Mouse (Mus musculus) liver, embryonic 16.5 days (tissue): ENCODE measurements around the gene Ddx25. TPM values are rescaled to one million over a fixed set of nuclear protein-coding genes. Genes with fewer than 3 reads are reported as not detected.
A peak's percentile ranks its signal among the peaks of the same experiment; 100 is the strongest.

Experiments
- ATAC-seq: fragments of 200-750 bp; cut with Nextera tagmentation; 2 replicates; pipeline ENCODE4 v1.8.0; 2017; ENCODE audit warnings: low read depth, mild to moderate bottlenecking, moderate number of reproducible peaks, moderate library complexity
- H3K27ac ChIP-seq: fragments of 300-500 bp; sonication (generic); 2 replicates; pipeline ENCODE4 v1.5.1; 2014; ENCODE audit warnings: mild to moderate bottlenecking, low read length
- H3K27me3 ChIP-seq: fragments of 300-500 bp; sonication (generic); 2 replicates; pipeline ENCODE4 v1.6.1; 2014; ENCODE audit warnings: low read depth, low read length, mixed read lengths; ENCODE audit not compliant: control insufficient read depth, insufficient read depth
- H3K36me3 ChIP-seq: fragments of 300-500 bp; sonication (generic); 2 replicates; pipeline ENCODE4 v1.6.1; 2014; ENCODE audit warnings: mild to moderate bottlenecking; ENCODE audit not compliant: control insufficient read depth, insufficient read depth
- H3K4me1 ChIP-seq: fragments of 300-500 bp; sonication (generic); 2 replicates; pipeline ENCODE4 v1.6.1; 2014; ENCODE audit warnings: low read depth, low read length, mixed read lengths; ENCODE audit not compliant: control insufficient read depth
- H3K4me2 ChIP-seq: fragments of 300-500 bp; sonication (generic); 2 replicates; pipeline ENCODE4 v1.6.1; 2014; ENCODE audit warnings: low read depth, low read length, mixed read lengths
- H3K4me3 ChIP-seq: fragments of 300-500 bp; sonication (generic); 2 replicates; pipeline ENCODE4 v1.5.1; 2014; ENCODE audit warnings: low read depth, mild to moderate bottlenecking, low read length
- H3K9ac ChIP-seq: fragments of 300-500 bp; sonication (generic); 2 replicates; pipeline ENCODE4 v1.6.1; 2014; ENCODE audit warnings: low read depth, low read length
- H3K9me3 ChIP-seq: fragments of 300-500 bp; sonication (generic); replicated peaks from 2 replicates; pipeline ENCODE4 v1.6.1; 2016; ENCODE audit warnings: low read length; ENCODE audit not compliant: control insufficient read depth
- WGBS: fragments of 180-500 bp; shearing (Covaris S2); extraction: QIAGEN DNeasy Blood & Tissue Kit; methylation state at CpG from one replicate; pipeline ENCODE4 v1.1.7; 2014; ENCODE audit not compliant: insufficient replicate concordance; 5-methylcytosine and 5-hydroxymethylcytosine counted together
- polyA plus RNA-seq: library from polyadenylated mRNA; unstranded; fragments of >200 nt; fragmentation: Nextera tagmentation; extraction: Ambion mirVana; gene quantifications from 2 replicates; pipeline ENCODE4 v1.2.1, GENCODE M21; 2015

The Ddx25 gene
- polyA plus RNA-seq, 1 experiment from 2014 or later, result 0.14 TPM

DNA sequence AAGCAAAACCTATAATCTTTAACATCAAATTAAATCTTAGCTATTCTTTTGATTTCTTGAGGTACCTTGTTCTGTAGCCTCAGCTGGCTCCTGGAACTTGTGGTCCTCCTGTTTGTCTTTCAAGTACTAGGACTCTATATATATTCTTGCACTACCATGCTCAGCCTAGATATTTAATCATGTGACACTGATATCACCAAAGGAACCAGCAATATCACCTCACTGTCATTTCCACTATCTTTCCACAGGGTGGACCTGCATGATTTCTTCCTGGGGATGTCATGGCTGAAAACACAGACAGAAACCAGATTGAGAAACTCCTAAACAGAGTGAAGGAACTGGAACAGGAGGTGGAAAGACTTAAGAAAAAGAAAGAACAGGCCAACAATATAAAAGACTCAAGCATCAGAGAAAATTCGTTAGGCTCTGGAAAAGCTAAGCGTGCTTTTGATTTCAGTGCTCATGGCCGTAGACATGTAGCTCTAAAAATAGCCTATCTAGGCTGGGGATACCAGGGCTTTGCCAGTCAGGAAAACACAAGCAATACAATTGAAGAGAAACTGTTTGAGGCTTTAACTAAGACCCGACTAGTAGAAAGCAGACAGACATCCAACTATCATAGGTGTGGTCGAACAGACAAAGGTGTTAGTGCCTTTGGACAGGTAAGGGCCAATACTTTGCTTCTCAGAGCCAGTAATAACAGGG is 6.4 kb upstream of the Ddx25 start:
- no peaks in the 10 kb centered on the region for H3K27me3 ChIP-seq
- peaks cover 35% of the 10 kb centered on the region for H3K36me3 ChIP-seq
- ATAC-seq, result no peak
- H3K9ac ChIP-seq, result no peak overlapping the region
- WGBS, result 76% methylated on average over 5 of the region's 5 CpGs
- no peak overlapping the region for H3K27ac ChIP-seq
- H3K4me3 ChIP-seq, result no peak overlapping the region
- no peak overlapping the region for H3K4me2 ChIP-seq
- H3K9me3 ChIP-seq, result no peaks in the 10 kb centered on the region
- peaks cover 7% of the 10 kb centered on the region for H3K4me1 ChIP-seq

DNA sequence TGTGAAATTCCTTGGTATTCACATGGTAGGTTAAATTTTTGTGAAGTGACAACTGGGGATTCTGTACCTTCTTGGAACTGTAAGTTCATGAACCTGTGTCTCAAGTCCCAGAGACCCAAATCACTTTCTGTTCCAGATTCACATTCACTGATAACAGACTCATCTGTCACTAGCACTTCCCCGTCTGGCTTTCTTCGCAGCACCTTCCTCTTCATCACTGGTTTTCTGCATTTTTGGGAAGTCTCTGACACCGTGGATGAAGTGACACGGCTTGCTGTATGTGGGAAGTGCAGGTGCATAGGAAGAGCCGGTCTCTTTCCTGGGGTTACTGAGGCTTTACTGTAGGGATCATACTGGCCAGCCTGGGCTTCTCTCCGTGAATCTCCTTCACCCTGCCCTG is 3.3 kb upstream of the Ddx25 start:
- ATAC-seq, result no peak
- H3K4me3 ChIP-seq, result no peak overlapping the region
- peaks cover 23% of the 10 kb centered on the region for H3K36me3 ChIP-seq
- no peaks in the 10 kb centered on the region for H3K9me3 ChIP-seq
- WGBS, result 52% methylated on average over 6 of the region's 6 CpGs
- peaks cover 12% of the 10 kb centered on the region for H3K4me1 ChIP-seq
- H3K9ac ChIP-seq, result no peak overlapping the region
- no peak overlapping the region for H3K4me2 ChIP-seq
- peaks cover 27% of the 10 kb centered on the region for H3K27me3 ChIP-seq
- H3K27ac ChIP-seq, result no peak overlapping the region

DNA sequence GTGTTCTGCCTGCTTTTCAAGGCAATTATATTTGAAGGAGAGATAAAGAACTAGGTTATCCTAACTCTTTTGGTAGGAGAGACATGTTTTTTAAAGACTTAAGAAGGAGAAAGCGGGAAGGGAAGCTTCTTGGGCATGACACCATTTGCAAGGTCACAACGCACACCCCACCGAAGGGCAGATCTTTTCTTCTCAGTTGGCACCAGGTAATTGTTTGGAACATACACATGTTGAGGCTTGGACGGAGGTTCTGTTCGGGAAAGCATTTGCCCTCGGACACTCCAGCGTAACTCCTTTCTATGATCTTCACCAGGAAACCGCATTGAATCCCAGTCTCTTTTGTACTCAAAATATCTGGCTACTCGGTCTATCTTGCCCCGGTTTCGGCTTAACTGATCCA is 2.7 kb upstream of the Ddx25 start:
- Histone ChIP-seq H3K4me2 (no peak overlapping the region), H3K27ac (no peak overlapping the region), H3K4me1 (peaks cover 12% of the 10 kb centered on the region), H3K9me3 (no peaks in the 10 kb centered on the region), H3K27me3 (peaks cover 30% of the 10 kb centered on the region), H3K4me3 (no peak overlapping the region), H3K36me3 (peaks cover 19% of the 10 kb centered on the region), H3K9ac (no peak overlapping the region)
- 90% methylated on average over 11 of the region's 11 CpGs for WGBS
- ATAC-seq, result no peak

DNA sequence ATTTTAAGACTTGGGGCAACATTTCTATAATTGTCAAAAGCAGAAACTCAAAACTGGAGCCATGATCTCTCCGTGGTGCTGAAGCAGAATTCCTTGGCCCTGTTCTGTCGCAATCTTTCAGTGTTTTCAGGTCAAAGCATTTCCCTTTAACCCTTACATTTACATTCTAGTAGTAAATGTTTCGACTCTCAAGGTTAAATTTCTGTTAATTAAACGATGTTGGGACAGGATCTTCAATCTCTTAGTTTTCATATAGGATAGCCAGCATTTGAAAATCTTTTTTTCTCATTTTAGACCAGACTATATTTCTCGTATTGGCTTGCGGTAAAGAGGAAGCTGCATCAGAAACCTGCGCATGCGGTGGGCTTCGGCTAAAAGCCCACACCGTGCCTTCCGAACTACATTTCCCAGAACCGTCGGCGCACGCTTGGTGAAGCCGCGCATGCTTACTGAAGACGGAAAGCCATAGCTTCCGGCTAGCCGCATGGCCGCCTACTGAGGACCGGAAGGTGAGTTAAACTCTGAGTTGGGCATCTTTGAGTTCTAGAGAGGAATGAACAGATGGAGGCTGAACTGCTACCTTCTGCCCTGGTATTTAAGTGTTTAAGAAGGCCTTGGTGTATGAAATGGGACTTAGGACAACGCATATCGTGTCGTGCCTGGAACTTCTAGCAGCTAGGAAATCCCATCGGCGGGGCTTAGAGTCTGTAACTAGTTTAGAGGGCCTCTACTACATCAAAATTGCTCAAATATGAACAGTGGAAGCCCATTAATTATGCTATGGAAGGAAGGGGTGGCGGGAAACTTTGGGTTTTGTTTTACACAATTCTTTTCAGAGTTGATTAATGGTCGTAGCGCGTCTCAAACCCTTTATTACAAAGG is 922 bp upstream of the Ddx25 start:
- peaks cover 31% of the 10 kb centered on the region for H3K27me3 ChIP-seq
- H3K4me3 ChIP-seq, result peak overlapping the region; percentile 71
- H3K36me3 ChIP-seq, result peaks cover 11% of the 10 kb centered on the region
- 1% methylated on average over 31 of the region's 31 CpGs for WGBS
- peak overlapping the region; percentile 66 for H3K9ac ChIP-seq
- no peak overlapping the region for H3K27ac ChIP-seq
- peak overlapping the region; percentile 79 for H3K4me2 ChIP-seq
- no peaks in the 10 kb centered on the region for H3K9me3 ChIP-seq
- peak; percentile 82 for ATAC-seq
- peaks cover 12% of the 10 kb centered on the region for H3K4me1 ChIP-seq

DNA sequence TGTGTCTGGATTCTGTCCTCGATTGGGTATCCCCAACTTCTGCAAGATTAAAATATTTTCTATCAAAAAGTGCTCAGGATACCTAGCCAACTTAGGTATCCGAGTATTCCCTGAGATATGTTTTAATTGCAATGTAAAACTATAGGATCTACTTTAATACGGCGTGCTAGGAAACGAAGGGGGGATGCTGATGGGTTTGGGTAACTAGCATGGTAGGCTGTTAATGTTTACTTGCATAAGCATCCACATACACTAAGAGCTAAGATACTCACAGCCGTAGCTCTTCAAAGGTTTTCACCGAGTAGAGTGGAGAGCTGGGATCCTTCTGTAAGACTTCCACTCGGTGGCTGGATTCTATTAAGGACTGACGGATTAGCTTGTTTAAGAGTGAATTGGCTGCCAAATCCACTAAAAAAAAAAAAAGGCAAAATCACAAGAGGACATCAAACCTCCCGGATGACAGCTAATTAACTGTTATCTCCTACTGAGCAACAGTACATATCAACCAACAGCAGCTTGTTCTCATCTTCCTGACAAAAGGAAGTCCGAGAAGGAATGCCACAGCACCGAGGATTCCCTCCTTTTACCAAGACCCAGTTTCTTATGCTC is 1.7 kb downstream of the Ddx25 start:
- no peaks in the 10 kb centered on the region for H3K9me3 ChIP-seq
- no peak overlapping the region for H3K4me2 ChIP-seq
- no peak overlapping the region for H3K9ac ChIP-seq
- H3K4me3 ChIP-seq, result no peak overlapping the region
- 50% methylated on average over 12 of the region's 12 CpGs for WGBS
- peaks cover 5% of the 10 kb centered on the region for H3K36me3 ChIP-seq
- ATAC-seq, result no peak
- peaks cover 31% of the 10 kb centered on the region for H3K27me3 ChIP-seq
- H3K27ac ChIP-seq, result no peak overlapping the region
- H3K4me1 ChIP-seq, result peaks cover 12% of the 10 kb centered on the region

DNA sequence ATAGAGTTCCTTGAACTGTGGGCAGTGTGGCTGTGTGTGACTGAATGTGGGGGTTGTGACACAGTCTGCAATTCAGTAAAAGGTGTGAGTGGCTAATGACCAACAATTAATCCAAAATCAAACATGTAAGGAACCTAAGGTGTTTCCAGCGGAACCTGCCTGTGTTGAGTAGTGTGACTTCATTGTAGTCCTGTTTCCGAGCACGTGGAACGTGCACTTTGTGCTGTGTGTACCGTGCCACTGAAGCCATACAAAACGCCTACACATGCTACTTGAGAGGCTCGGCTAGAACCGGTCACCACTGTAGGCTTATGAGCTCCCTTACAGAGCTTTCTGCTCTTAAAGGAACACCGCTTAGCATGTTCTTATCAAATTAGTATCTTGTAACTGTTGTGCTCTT is 9.9 kb downstream of the Ddx25 start:
- no peaks in the 10 kb centered on the region for H3K4me1 ChIP-seq
- WGBS, result 57% methylated on average over 9 of the region's 9 CpGs
- H3K27me3 ChIP-seq, result no peaks in the 10 kb centered on the region
- H3K9me3 ChIP-seq, result no peaks in the 10 kb centered on the region
- no peaks in the 10 kb centered on the region for H3K36me3 ChIP-seq
- no peak overlapping the region for H3K9ac ChIP-seq
- no peak overlapping the region for H3K27ac ChIP-seq
- no peak overlapping the region for H3K4me3 ChIP-seq
- no peak overlapping the region for H3K4me2 ChIP-seq
- no peak for ATAC-seq

DNA sequence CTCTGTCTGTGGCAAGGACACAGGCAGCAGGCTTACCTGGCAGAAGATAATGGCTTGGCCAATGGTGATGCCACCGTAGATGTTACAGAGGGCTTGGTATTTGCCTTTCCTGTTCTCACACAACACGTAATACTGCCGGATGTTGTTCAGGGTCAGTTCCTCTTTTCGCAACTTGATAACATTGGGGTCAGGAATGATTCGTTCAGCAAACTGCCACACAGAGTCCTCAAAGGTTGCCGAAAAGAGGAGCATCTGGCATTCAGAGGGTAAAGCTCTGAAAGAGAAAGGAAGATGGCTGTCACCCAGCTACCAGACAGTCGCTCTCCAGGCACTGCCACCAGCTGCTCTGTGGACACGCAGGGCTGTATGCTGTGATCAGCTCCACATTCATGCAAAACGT is 11.6 kb downstream of the Ddx25 start:
- 0 out of 2 replicates have a peak overlapping the region, but pooled peaks have one; percentile 2 for H3K4me2 ChIP-seq
- ATAC-seq, result no peak
- no peaks in the 10 kb centered on the region for H3K36me3 ChIP-seq
- H3K4me1 ChIP-seq, result no peaks in the 10 kb centered on the region
- 8% methylated on average over 9 of the region's 9 CpGs for WGBS
- no peak overlapping the region for H3K4me3 ChIP-seq
- H3K27me3 ChIP-seq, result no peaks in the 10 kb centered on the region
- no peak overlapping the region for H3K9ac ChIP-seq
- H3K9me3 ChIP-seq, result no peaks in the 10 kb centered on the region
- H3K27ac ChIP-seq, result no peak overlapping the region

DNA sequence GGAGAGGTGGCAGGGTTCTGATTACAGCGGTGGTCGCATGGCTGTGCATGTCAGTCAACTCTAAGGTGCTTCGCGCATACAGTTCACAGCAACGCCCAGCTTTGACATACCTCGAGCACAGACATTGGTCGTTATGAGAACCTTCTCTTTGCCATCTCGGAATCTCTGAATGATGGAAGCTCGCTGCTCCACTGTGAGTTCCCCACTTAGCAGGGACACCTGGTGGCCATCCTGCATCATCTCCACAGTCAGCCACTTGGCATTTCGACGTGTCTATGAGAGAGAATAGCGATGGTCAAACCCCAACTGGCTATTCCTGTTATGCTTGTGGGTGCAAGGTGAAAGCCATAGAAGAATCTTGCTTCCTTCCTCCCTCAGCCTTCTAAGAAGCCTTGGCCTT is 12.6 kb downstream of the Ddx25 start:
- no peak overlapping the region for H3K27ac ChIP-seq
- ATAC-seq, result no peak
- no peaks in the 10 kb centered on the region for H3K4me1 ChIP-seq
- no peak overlapping the region for H3K9ac ChIP-seq
- 62% methylated on average over 12 of the region's 12 CpGs for WGBS
- H3K9me3 ChIP-seq, result no peaks in the 10 kb centered on the region
- H3K27me3 ChIP-seq, result no peaks in the 10 kb centered on the region
- H3K36me3 ChIP-seq, result no peaks in the 10 kb centered on the region
- no peak overlapping the region for H3K4me3 ChIP-seq
- no peak overlapping the region for H3K4me2 ChIP-seq

DNA sequence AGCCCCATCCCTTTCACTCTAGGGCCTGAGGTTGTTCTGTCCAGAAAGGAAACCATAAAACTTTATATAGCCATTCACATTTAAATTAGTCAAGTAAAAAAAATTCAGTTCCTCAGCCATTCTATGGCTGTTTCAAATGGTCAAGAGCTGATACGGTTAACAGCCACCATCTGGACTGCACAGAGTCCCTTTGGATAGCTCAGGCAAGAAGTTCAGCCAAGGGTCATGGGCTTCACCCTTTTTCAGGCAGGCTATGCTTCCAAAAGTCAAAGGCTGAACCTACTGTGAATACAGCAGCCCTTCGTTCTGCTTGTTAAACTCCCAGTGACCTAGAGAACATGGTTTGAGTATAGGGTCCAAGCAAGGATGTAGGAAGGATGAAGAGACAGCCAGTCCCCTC is 13.7 kb downstream of the Ddx25 start:
- Histone ChIP-seq H3K27ac (no peak overlapping the region), H3K4me1 (no peaks in the 10 kb centered on the region), H3K4me2 (no peak overlapping the region), H3K4me3 (no peak overlapping the region), H3K9me3 (no peaks in the 10 kb centered on the region), H3K27me3 (no peaks in the 10 kb centered on the region), H3K9ac (no peak overlapping the region), H3K36me3 (no peaks in the 10 kb centered on the region)
- no peak for ATAC-seq
- WGBS, result 68% methylated on average over 2 of the region's 2 CpGs
